Mouse (Mus musculus) kidney, adult 11 months (tissue): ENCODE measurements around the gene Gm49673.
A peak's percentile ranks its signal among the peaks of the same experiment; 100 is the strongest.
"Not testable (repeated sequence)": the region's sequence is repeated elsewhere in the genome, so short reads cannot be mapped to it uniquely, and the experiment has no call there.

Experiments used
- DNase-seq: peaks from one replicate; pipeline ENCODE4 v3.0.0; 2022

Gm49673 gene

GRCm38 (mm10) chr17:8129578-8129977 is 18.0 kb downstream of the Gm49673 start:
- not testable (repeated sequence) for DNase-seq

GRCm38 (mm10) chr17:8128326-8128993 is 19.1 kb downstream of the Gm49673 start:
- not testable (repeated sequence) for DNase-seq

GRCm38 (mm10) chr17:8124586-8124985 is 23.0 kb downstream of the Gm49673 start:
- DNase-seq = not testable (repeated sequence)

- DNase-seq = not testable (repeated sequence)
Measured at GRCm38 (mm10) chr17:8122974-8123373, 24.6 kb downstream of the Gm49673 start.

GRCm38 (mm10) chr17:8116928-8117327 is 30.7 kb downstream of the Gm49673 start:
- not testable (repeated sequence) for DNase-seq

GRCm38 (mm10) chr17:8116378-8116777 is 31.2 kb downstream of the Gm49673 start:
- peak; percentile 33 for DNase-seq

GRCm38 (mm10) chr17:8112199-8112598 is 35.4 kb downstream of the Gm49673 start:
- DNase-seq = not testable (repeated sequence)

GRCm38 (mm10) chr17:8101297-8101609 is 46.3 kb downstream of the Gm49673 start:
- DNase-seq = not testable (repeated sequence)

GRCm38 (mm10) chr17:8100405-8101296 is 46.9 kb downstream of the Gm49673 start:
- not testable (repeated sequence) for DNase-seq

GRCm38 (mm10) chr17:8096199-8096598 is 51.4 kb downstream of the Gm49673 start:
- DNase-seq = not testable (repeated sequence)

GRCm38 (mm10) chr17:8095653-8096052 is 51.9 kb downstream of the Gm49673 start:
- DNase-seq = peak; percentile 54

- not testable (repeated sequence) for DNase-seq
Measured at GRCm38 (mm10) chr17:8092537-8093526, 54.8 kb downstream of the Gm49673 start.

- not testable (repeated sequence) for DNase-seq
Measured at GRCm38 (mm10) chr17:8091320-8091719, 56.3 kb downstream of the Gm49673 start.

GRCm38 (mm10) chr17:8069847-8070246 is 77.7 kb downstream of the Gm49673 start:
- not testable (repeated sequence) for DNase-seq

GRCm38 (mm10) chr17:8056637-8057138 is 90.9 kb downstream of the Gm49673 start:
- DNase-seq = not testable (repeated sequence)

- DNase-seq = not testable (repeated sequence)
Measured at GRCm38 (mm10) chr17:8055919-8056589, 91.5 kb downstream of the Gm49673 start.

GRCm38 (mm10) chr17:8051247-8051646 is 96.3 kb downstream of the Gm49673 start:
- DNase-seq = peak; percentile 67

GRCm38 (mm10) chr17:8050218-8050617 is 97.4 kb downstream of the Gm49673 start:
- not testable (repeated sequence) for DNase-seq

GRCm38 (mm10) chr17:8046178-8046577 is 101.4 kb downstream of the Gm49673 start:
- DNase-seq = peak; percentile 21

GRCm38 (mm10) chr17:8041197-8041596 is 106.4 kb downstream of the Gm49673 start:
- not testable (repeated sequence) for DNase-seq

- DNase-seq = not testable (repeated sequence)
Measured at GRCm38 (mm10) chr17:8039916-8040635, 107.5 kb downstream of the Gm49673 start.
